Mouse (Mus musculus) heart, adult 2 months (tissue): ENCODE measurements around the gene Samm50.
A peak's percentile ranks its signal among the peaks of the same experiment; 100 is the strongest.

Experiments used
- CTCF ChIP-seq: fragments of 200-600 bp; IDR thresholded peaks from 2 replicates; pipeline ENCODE4 v1.8.1; 2022; ENCODE audit warnings: antibody characterized with exemption, mild to moderate bottlenecking, moderate library complexity
- EP300 ChIP-seq: fragments of 200-500 bp; IDR thresholded peaks from 2 replicates; pipeline ENCODE4 v1.6.1; 2011; ENCODE audit warnings: low read depth, low read length, control low read depth; ENCODE audit not compliant: insufficient read depth
- POLR2A ChIP-seq: fragments of 200-500 bp; IDR thresholded peaks from 2 replicates; pipeline ENCODE4 v1.6.1; 2011; ENCODE audit warnings: mild to moderate bottlenecking, low read depth, low read length, control low read depth; ENCODE audit not compliant: insufficient read depth

DNA sequence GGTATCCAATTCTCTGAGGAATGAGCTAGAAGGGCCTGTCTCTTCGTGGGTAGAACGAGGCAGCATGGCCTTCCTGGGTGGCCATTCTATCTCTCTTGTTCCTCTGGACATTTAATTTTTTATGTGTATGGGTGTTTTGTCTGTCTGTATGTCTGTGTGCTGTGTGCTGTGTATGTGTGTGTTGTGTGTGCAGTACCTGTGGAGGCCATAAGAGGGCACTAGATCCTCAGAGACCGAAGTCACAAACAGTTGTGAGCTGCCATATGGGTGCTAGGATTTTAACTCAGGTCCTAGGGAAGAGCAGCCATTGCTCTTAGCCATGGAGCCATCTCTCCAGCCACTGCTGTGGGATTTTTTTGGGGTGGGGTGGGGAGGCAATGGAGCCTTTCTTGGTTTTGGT is 55.3 kb downstream of the Samm50 start:
- TF ChIP-seq POLR2A (no peak), EP300 (no peak), CTCF (peak; percentile 41)
